Mouse (Mus musculus) embryo, embryonic 10 days (tissue): ENCODE measurements around the gene Rnf169.
"Not testable (repeated sequence)": the region's sequence is repeated elsewhere in the genome, so short reads cannot be mapped to it uniquely, and the experiment has no call there.

Experiments
- DNase-seq: peaks from one replicate; pipeline ENCODE4 v3.0.0-alpha.2; 2015; ENCODE audit warnings: low spot score

The Rnf169 gene

GRCm38 (mm10) chr7:99979546-99980131, 609 bp downstream of the Rnf169 start:
- peak; percentile 75 for DNase-seq

- peak; percentile 25 for DNase-seq
Observed at GRCm38 (mm10) chr7:99979081-99979480, 1.2 kb downstream of the Rnf169 start.

GRCm38 (mm10) chr7:99978041-99978440, 2.2 kb downstream of the Rnf169 start:
- DNase-seq: no peak

- no peak for DNase-seq
Observed at GRCm38 (mm10) chr7:99975819-99976575, 4.3 kb downstream of the Rnf169 start.

- DNase-seq: no peak
Observed at GRCm38 (mm10) chr7:99974208-99974970, 5.9 kb downstream of the Rnf169 start.

GRCm38 (mm10) chr7:99972912-99973311, 7.3 kb downstream of the Rnf169 start:
- not testable (repeated sequence) for DNase-seq

GRCm38 (mm10) chr7:99971926-99972325, 8.3 kb downstream of the Rnf169 start:
- no peak for DNase-seq

GRCm38 (mm10) chr7:99969151-99969550, 11.1 kb downstream of the Rnf169 start:
- no peak for DNase-seq

GRCm38 (mm10) chr7:99966011-99966721, 14.1 kb downstream of the Rnf169 start:
- DNase-seq: no peak

GRCm38 (mm10) chr7:99965020-99965841, 15.0 kb downstream of the Rnf169 start:
- peak; percentile 67 for DNase-seq

GRCm38 (mm10) chr7:99963237-99963860, 16.9 kb downstream of the Rnf169 start:
- no peak for DNase-seq

GRCm38 (mm10) chr7:99962536-99963236, 17.6 kb downstream of the Rnf169 start:
- DNase-seq: no peak

- DNase-seq: no peak
Observed at GRCm38 (mm10) chr7:99961518-99961917, 18.7 kb downstream of the Rnf169 start.

GRCm38 (mm10) chr7:99960571-99960970, 19.7 kb downstream of the Rnf169 start:
- DNase-seq: not testable (repeated sequence)

- DNase-seq: no peak
Observed at GRCm38 (mm10) chr7:99957226-99957965, 22.9 kb downstream of the Rnf169 start.

- no peak for DNase-seq
Observed at GRCm38 (mm10) chr7:99956095-99956494, 24.2 kb downstream of the Rnf169 start.

GRCm38 (mm10) chr7:99954212-99954611, 26.0 kb downstream of the Rnf169 start:
- DNase-seq: no peak

- DNase-seq: no peak
Observed at GRCm38 (mm10) chr7:99953442-99954098, 26.7 kb downstream of the Rnf169 start.

GRCm38 (mm10) chr7:99947329-99947728, 32.9 kb downstream of the Rnf169 start:
- no peak for DNase-seq
